Mouse (Mus musculus): ENCODE data around the gene Lmo3.

GRCm38 (mm10) chr6:138419871-138420535, 161.8 kb downstream of the Lmo3 start:
- TF ChIP-seq CTCF (IDR thresholded peaks at IDR 0.05; ENCODE audit: control insufficient read depth, insufficient read depth, insufficient read length) (no peak), CEBPB (IDR thresholded peaks at IDR 0.05; ENCODE audit: low read depth) (no peak), MYOG (IDR thresholded peaks at IDR 0.05; ENCODE audit: control insufficient read depth, extremely low read depth, insufficient read length) (no peak), MAX (IDR thresholded peaks at IDR 0.05) (no peak), MYOD1 (IDR thresholded peaks at IDR 0.05; ENCODE audit: control insufficient read depth, insufficient read length, low read depth) (no peak), USF1 (IDR thresholded peaks at IDR 0.05; ENCODE audit: low read depth) (no peak)
